Mouse (Mus musculus) kidney, adult 2 months (tissue): ENCODE measurements around the gene Leprot. TPM values are rescaled to one million over a fixed set of nuclear protein-coding genes. Genes with fewer than 3 reads are reported as not detected.

ENCODE experiments used
- DNase-seq: peaks from one replicate; pipeline ENCODE4 v3.0.0; 2021
- H3K27ac ChIP-seq: fragments of 200-500 bp; 2 replicates; pipeline ENCODE4 v1.5.1; 2012; ENCODE audit warnings: low read depth, low read length, control low read depth, inconsistent platforms; ENCODE audit not compliant: insufficient read depth
- H3K27me3 ChIP-seq: fragments of 200-500 bp; replicated peaks from 2 replicates; pipeline ENCODE4 v1.6.1; 2012; ENCODE audit warnings: mild to moderate bottlenecking, moderate library complexity, low read length, inconsistent platforms; ENCODE audit not compliant: control insufficient read depth, insufficient read depth
- H3K36me3 ChIP-seq: fragments of 200-500 bp; 2 replicates; pipeline ENCODE4 v1.6.1; 2012; ENCODE audit warnings: mild to moderate bottlenecking, moderate library complexity, low read length, inconsistent platforms; ENCODE audit not compliant: control insufficient read depth, insufficient read depth
- H3K4me1 ChIP-seq: fragments of 200-500 bp; 2 replicates; pipeline ENCODE4 v1.6.1; 2011; ENCODE audit warnings: low read length; ENCODE audit not compliant: control insufficient read depth, insufficient read depth
- H3K4me3 ChIP-seq: fragments of 200-500 bp; 2 replicates; pipeline ENCODE4 v1.5.1; 2011; ENCODE audit warnings: mild to moderate bottlenecking, low read depth, low read length, control low read depth; ENCODE audit not compliant: insufficient read depth
- CTCF ChIP-seq: fragments of 200-500 bp; conservative IDR thresholded peaks from 2 replicates; pipeline ENCODE4 v1.5.1; 2011; ENCODE audit warnings: low read depth, mild to moderate bottlenecking, control low read depth, low read length, moderate library complexity, mixed read lengths; ENCODE audit not compliant: insufficient read depth, insufficient read length
- POLR2A ChIP-seq: fragments of 200-500 bp; IDR thresholded peaks from one replicate; pipeline ENCODE4 v1.6.1; 2011; ENCODE audit warnings: low read depth, low read length, control low read depth
- WGBS: fragments of 180-500 bp; shearing (Covaris S2); methylation state at CpG from one replicate; pipeline ENCODE4 v1.1.7; 2018; 5-methylcytosine and 5-hydroxymethylcytosine counted together
- polyA plus RNA-seq: library from polyadenylated mRNA; depleted of rRNA; stranded (reverse); fragments of >200 nt; gene quantifications from 2 replicates; pipeline ENCODE4 v1.2.3, GENCODE M21; 2012

Gene Leprot
- polyA plus RNA-seq, 1 experiment = 71.7 TPM

- DNase-seq = no peak
- WGBS = 48% methylated on average over 6 of the region's 6 CpGs
- no peaks in the 10 kb centered on the region; the same call in 1 of the 2 replicates for H3K4me1 ChIP-seq
- no peak overlapping the region for H3K4me3 ChIP-seq
- TF ChIP-seq POLR2A (no peak), CTCF (no peak)
- no peaks in the 10 kb centered on the region; the same call in 1 of the 2 replicates for H3K36me3 ChIP-seq
- peak overlapping the region; percentile 30 for H3K27ac ChIP-seq
- H3K27me3 ChIP-seq = no peaks in the 10 kb centered on the region
Observed at GRCm38 (mm10) chr4:101656956-101657570, 9.5 kb downstream of the Leprot start.

GRCm38 (mm10) chr4:101664160-101664750 lies 16.7 kb downstream of the Leprot start:
- Histone ChIP-seq H3K36me3 (no peaks in the 10 kb centered on the region; the same call in 1 of the 2 replicates), H3K27me3 (no peaks in the 10 kb centered on the region), H3K27ac (no peak overlapping the region), H3K4me3 (no peak overlapping the region), H3K4me1 (no peaks in the 10 kb centered on the region)
- peak; percentile 34 for TF ChIP-seq CTCF
- no peak for TF ChIP-seq POLR2A
- DNase-seq = peak; percentile 39
- WGBS = 81% methylated on average over 9 of the region's 9 CpGs

- 94% methylated on average over 4 of the region's 4 CpGs for WGBS
- Histone ChIP-seq H3K27ac (no peak overlapping the region), H3K27me3 (no peaks in the 10 kb centered on the region)
Observed at GRCm38 (mm10) chr4:101664766-101665165, 17.2 kb downstream of the Leprot start.

GRCm38 (mm10) chr4:101669161-101669560 lies 21.6 kb downstream of the Leprot start:
- no peak overlapping the region for H3K27ac ChIP-seq
- H3K36me3 ChIP-seq = no peaks in the 10 kb centered on the region
- peak; percentile 43 for DNase-seq
- H3K27me3 ChIP-seq = no peaks in the 10 kb centered on the region
- H3K4me3 ChIP-seq = no peak overlapping the region
- 61% methylated on average over 5 of the region's 5 CpGs for WGBS
- 0 out of 2 replicates have a peak, but pooled peaks cover 3% of the 10 kb centered on the region for H3K4me1 ChIP-seq
- TF ChIP-seq POLR2A (no peak), CTCF (no peak)

More at GRCm38 (mm10) chr4:101664766-101665165, 17.2 kb downstream of the Leprot start:
- H3K4me3 ChIP-seq = no peak overlapping the region
- no peak for TF ChIP-seq POLR2A
- no peak for TF ChIP-seq CTCF
- no peaks in the 10 kb centered on the region for H3K4me1 ChIP-seq
- H3K36me3 ChIP-seq = no peaks in the 10 kb centered on the region
- no peak for DNase-seq

- DNase-seq = peak; percentile 35
- Histone ChIP-seq H3K4me3 (no peak overlapping the region), H3K27me3 (no peaks in the 10 kb centered on the region), H3K4me1 (0 out of 2 replicates have a peak, but pooled peaks cover 3% of the 10 kb centered on the region), H3K27ac (peak overlapping the region; percentile 46; the same call in 1 of the 2 replicates), H3K36me3 (no peaks in the 10 kb centered on the region)
- no peak for TF ChIP-seq POLR2A
- no peak for TF ChIP-seq CTCF
- WGBS = 53% methylated on average over 5 of the region's 5 CpGs
Observed at GRCm38 (mm10) chr4:101669811-101670210, 22.3 kb downstream of the Leprot start.

GRCm38 (mm10) chr4:101674790-101675189 lies 27.3 kb downstream of the Leprot start:
- Histone ChIP-seq H3K27ac (peak overlapping the region; percentile 56; the same call in 1 of the 2 replicates), H3K36me3 (no peaks in the 10 kb centered on the region), H3K27me3 (no peaks in the 10 kb centered on the region), H3K4me3 (no peak overlapping the region), H3K4me1 (0 out of 2 replicates have a peak, but pooled peaks cover 3% of the 10 kb centered on the region)
- 39% methylated on average over 5 of the region's 5 CpGs for WGBS
- TF ChIP-seq CTCF (no peak), POLR2A (no peak)
- DNase-seq = no peak

- 50% methylated on average over 4 of the region's 4 CpGs for WGBS
- no peaks in the 10 kb centered on the region for H3K36me3 ChIP-seq
- peak overlapping the region; percentile 80 for H3K27ac ChIP-seq
- TF ChIP-seq POLR2A = no peak
- no peak for TF ChIP-seq CTCF
- no peak overlapping the region for H3K4me3 ChIP-seq
- H3K4me1 ChIP-seq = no peaks in the 10 kb centered on the region
- DNase-seq = peak; percentile 85
- H3K27me3 ChIP-seq = no peaks in the 10 kb centered on the region
Observed at GRCm38 (mm10) chr4:101675726-101676125, 28.2 kb downstream of the Leprot start.
